23 mouse cellular contexts compared by ENCODE assay signal in genomic region chr2:40522536-40522935, GRCm38 (mm10).
"Had no signal": no experiment of that assay in that cellular context is flagged by ENCODE, and none has a peak within 500 bp of the region (broad histone marks: within the 10 kb centered on the region; RNA-seq: fewer than 3 reads in every experiment).

No protein-coding gene starts in this region.

- H3K27me3 ChIP-seq: heart, embryonic 12.5 days; hindbrain, embryonic 12.5 days; intestine, embryonic 15.5 days; kidney, embryonic 15.5 days; limb, embryonic 13.5 days; limb, embryonic 15.5 days; liver, embryonic 12.5 days had no signal

- H3K36me3 ChIP-seq: heart, embryonic 10.5 days; heart, embryonic 12.5 days; hindbrain, embryonic 10.5 days; hindbrain, embryonic 12.5 days; intestine, embryonic 15.5 days; kidney, embryonic 15.5 days; limb, embryonic 13.5 days; limb, embryonic 15.5 days; liver, embryonic 12.5 days had no signal

- H3K9me3 ChIP-seq: heart, embryonic 10.5 days; heart, embryonic 12.5 days; hindbrain, embryonic 10.5 days; hindbrain, embryonic 12.5 days; intestine, embryonic 15.5 days; kidney, embryonic 15.5 days; limb, embryonic 13.5 days; limb, embryonic 15.5 days; liver, embryonic 12.5 days had no signal

- H3K9ac ChIP-seq: heart, embryonic 12.5 days; hindbrain, embryonic 12.5 days; hindbrain, embryonic 14.5 days; intestine, embryonic 15.5 days; kidney, embryonic 15.5 days; limb, embryonic 13.5 days; limb, embryonic 15.5 days; liver, embryonic 12.5 days; liver, embryonic 14.5 days had no signal

- H3K4me3 ChIP-seq: heart, embryonic 10.5 days; heart, embryonic 12.5 days; hindbrain, embryonic 10.5 days; hindbrain, embryonic 12.5 days; intestine, embryonic 15.5 days; kidney, embryonic 15.5 days; limb, embryonic 13.5 days; limb, embryonic 15.5 days; liver, embryonic 12.5 days had no signal

- H3K27ac ChIP-seq: heart, embryonic 10.5 days; hindbrain, embryonic 10.5 days; hindbrain, embryonic 12.5 days; hindbrain, embryonic 14.5 days; intestine, embryonic 15.5 days; kidney, embryonic 15.5 days; kidney, postnatal 0 days; limb, embryonic 13.5 days; limb, embryonic 15.5 days; liver, embryonic 12.5 days; liver, embryonic 14.5 days had no signal

- DNase-seq: gastrocnemius, postnatal 14 days; heart, adult 18-20 months; heart, postnatal 10 days; heart, postnatal 4 days; kidney, adult 18-20 months; kidney, adult 9 months; kidney, postnatal 14 days; kidney, postnatal 36 days; layer of hippocampus, adult 9-11 months; layer of hippocampus, postnatal 36 days; left cerebral cortex, postnatal 4 days had no signal

- H3K4me1 ChIP-seq: heart, embryonic 10.5 days; heart, embryonic 12.5 days; hindbrain, embryonic 10.5 days; hindbrain, embryonic 12.5 days; intestine, embryonic 15.5 days; kidney, embryonic 15.5 days; limb, embryonic 13.5 days; limb, embryonic 15.5 days; liver, embryonic 12.5 days had no signal
